Mouse (Mus musculus) hindbrain, embryonic 16.5 days (tissue): Measurements from ENCODE around the gene Cttnbp2. TPM values are rescaled to one million over a fixed set of nuclear protein-coding genes. Genes with fewer than 3 reads are reported as not detected.

Experiments used
- ATAC-seq: fragments of 200-750 bp; cut with Nextera tagmentation; 2 replicates; pipeline ENCODE4 v1.8.0; 2017; ENCODE audit warnings: moderate TSS enrichment, moderate library complexity
- H3K27ac ChIP-seq: fragments of 300-500 bp; sonication (generic); 2 replicates; pipeline ENCODE4 v1.5.1; 2014; ENCODE audit warnings: low read depth, mild to moderate bottlenecking, control low read depth, low read length, moderate library complexity
- H3K27me3 ChIP-seq: fragments of 300-500 bp; sonication (generic); replicated peaks from 2 replicates; pipeline ENCODE4 v1.6.1; 2014; ENCODE audit warnings: low read length; ENCODE audit not compliant: control insufficient read depth, insufficient read depth
- H3K36me3 ChIP-seq: fragments of 300-500 bp; sonication (generic); 2 replicates; pipeline ENCODE4 v1.6.1; 2014; ENCODE audit warnings: mild to moderate bottlenecking, low read length, moderate library complexity, mixed read lengths; ENCODE audit not compliant: control insufficient read depth, insufficient read depth
- H3K4me1 ChIP-seq: fragments of 300-500 bp; sonication (generic); 2 replicates; pipeline ENCODE4 v1.6.1; 2014; ENCODE audit warnings: low read depth, low read length; ENCODE audit not compliant: control insufficient read depth, insufficient read depth
- H3K4me2 ChIP-seq: fragments of 300-500 bp; sonication (generic); 2 replicates; pipeline ENCODE4 v1.6.1; 2014; ENCODE audit warnings: mild to moderate bottlenecking, low read length, control low read depth, moderate library complexity
- H3K4me3 ChIP-seq: fragments of 300-500 bp; sonication (generic); 2 replicates; pipeline ENCODE4 v1.5.1; 2014; ENCODE audit warnings: mild to moderate bottlenecking, low read length, control low read depth, moderate library complexity
- H3K9ac ChIP-seq: fragments of 300-500 bp; sonication (generic); 2 replicates; pipeline ENCODE4 v1.6.1; 2014; ENCODE audit warnings: low read depth, mild to moderate bottlenecking, control low read depth, low read length, moderate library complexity
- H3K9me3 ChIP-seq: fragments of 300-500 bp; sonication (generic); 2 replicates; pipeline ENCODE4 v1.6.1; 2014; ENCODE audit warnings: mild to moderate bottlenecking, low read length, moderate library complexity; ENCODE audit not compliant: control insufficient read depth
- WGBS: fragments of 180-500 bp; shearing (Covaris S2); extraction: QIAGEN DNeasy Blood & Tissue Kit; methylation state at CpG from one replicate; pipeline ENCODE4 v1.1.7; 2014; 5-methylcytosine and 5-hydroxymethylcytosine counted together
- polyA plus RNA-seq: library from polyadenylated mRNA; unstranded; fragments of >200 nt; fragmentation: Nextera tagmentation; extraction: Ambion mirVana; gene quantifications from 2 replicates; pipeline ENCODE4 v1.2.1, GENCODE M21; 2015

Gene Cttnbp2
- polyA plus RNA-seq, 1 experiment from 2014 or later = 44.5 TPM

DNA sequence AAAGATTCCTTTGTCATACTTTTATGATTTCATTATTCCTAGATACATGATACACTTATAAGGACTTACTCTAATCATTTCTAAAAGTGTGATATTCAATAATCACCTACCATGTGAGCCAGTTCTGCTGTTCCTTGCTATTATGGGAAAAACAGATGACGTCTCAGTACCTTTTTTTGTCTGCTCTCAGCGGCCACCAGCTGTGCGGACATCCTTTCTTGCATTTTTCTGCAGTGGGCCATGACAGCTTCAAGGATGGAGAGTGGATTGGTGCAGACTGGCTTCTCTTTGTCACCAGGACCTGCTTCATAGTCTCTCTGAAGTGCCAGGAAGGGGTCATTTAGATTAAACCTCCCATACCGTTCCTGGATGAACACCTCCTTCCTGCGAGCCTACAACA is 66.6 kb downstream of the Cttnbp2 start:
- H3K36me3 ChIP-seq = no peaks in the 10 kb centered on the region
- ATAC-seq = no peak
- H3K27me3 ChIP-seq = no peaks in the 10 kb centered on the region
- no peaks in the 10 kb centered on the region for H3K9me3 ChIP-seq
- H3K27ac ChIP-seq = no peak overlapping the region
- peaks cover 3% of the 10 kb centered on the region; the same call in 1 of the 2 replicates for H3K4me1 ChIP-seq
- H3K4me3 ChIP-seq = no peak overlapping the region
- no peak overlapping the region for H3K9ac ChIP-seq
- no peak overlapping the region for H3K4me2 ChIP-seq
- WGBS = 70% methylated on average over 5 of the region's 5 CpGs

DNA sequence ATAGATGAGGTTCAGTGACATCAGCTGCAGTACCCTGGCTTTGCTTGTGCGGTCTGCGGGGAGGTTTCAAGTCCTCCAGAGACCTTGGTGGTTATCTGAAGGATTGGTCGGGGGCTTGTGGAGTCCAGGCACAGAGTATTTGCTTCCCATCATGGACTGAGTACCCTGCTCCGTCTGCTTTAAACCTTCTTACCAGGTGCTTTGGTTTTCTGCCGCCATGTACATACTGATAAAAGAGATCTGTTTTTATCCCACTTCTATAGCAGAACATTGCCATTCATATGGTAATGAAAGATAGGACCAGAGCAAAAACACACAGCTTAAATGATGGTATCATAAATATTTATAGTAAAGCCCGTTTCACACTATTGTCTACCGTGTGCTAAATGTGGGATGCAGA is 67.7 kb downstream of the Cttnbp2 start:
- no peak overlapping the region for H3K4me3 ChIP-seq
- 0 out of 2 replicates have a peak, but pooled peaks have one; percentile 38 for ATAC-seq
- 20% methylated on average over 7 of the region's 7 CpGs for WGBS
- no peaks in the 10 kb centered on the region for H3K27me3 ChIP-seq
- no peak overlapping the region for H3K9ac ChIP-seq
- no peaks in the 10 kb centered on the region for H3K9me3 ChIP-seq
- H3K36me3 ChIP-seq = no peaks in the 10 kb centered on the region
- peak overlapping the region; percentile 74 for H3K27ac ChIP-seq
- no peak overlapping the region for H3K4me2 ChIP-seq
- H3K4me1 ChIP-seq = peaks cover 3% of the 10 kb centered on the region; the same call in 1 of the 2 replicates

DNA sequence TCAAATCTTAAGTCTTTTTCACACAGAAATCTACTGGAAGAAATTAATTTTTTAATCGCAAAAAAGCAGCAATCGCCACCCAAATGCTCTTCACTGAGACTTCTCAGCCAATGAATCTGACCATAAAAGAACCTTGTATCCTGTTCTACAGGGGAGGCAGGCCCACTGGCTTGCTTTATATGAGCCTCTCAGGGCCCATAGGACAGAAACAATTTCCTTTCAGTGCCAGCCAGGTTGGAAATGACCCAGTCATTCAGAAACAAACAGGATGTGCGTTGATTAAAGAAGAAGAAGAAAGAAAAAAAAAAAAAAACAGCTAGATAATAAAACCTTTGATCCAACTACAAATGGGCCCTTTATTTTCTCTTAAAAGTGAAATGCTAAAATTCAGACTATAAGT is 68.3 kb downstream of the Cttnbp2 start:
- peak; percentile 57; the same call in 1 of the 2 replicates for ATAC-seq
- 48% methylated on average over 3 of the region's 3 CpGs for WGBS
- H3K36me3 ChIP-seq = no peaks in the 10 kb centered on the region

DNA sequence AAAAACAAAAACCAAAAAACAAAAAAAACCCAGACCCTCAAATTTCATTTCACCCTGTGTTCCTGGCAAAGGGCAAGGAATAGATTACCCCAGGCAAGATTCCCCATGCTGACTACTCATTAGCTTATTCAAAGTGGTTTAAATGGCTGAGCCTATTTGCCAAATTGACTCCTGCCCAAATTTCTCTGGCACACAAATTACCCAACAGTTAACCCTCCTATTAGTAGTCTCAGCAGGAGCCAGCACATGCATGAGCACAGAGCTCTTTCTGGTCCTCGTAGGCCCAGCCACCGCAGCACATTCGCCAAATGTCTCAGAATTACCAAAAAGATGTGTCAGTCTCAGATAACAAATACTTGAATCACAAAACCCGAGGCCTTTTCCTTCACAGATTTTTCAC is 68.9 kb downstream of the Cttnbp2 start:
- Histone ChIP-seq H3K36me3 (no peaks in the 10 kb centered on the region), H3K9me3 (no peaks in the 10 kb centered on the region), H3K4me1 (peaks cover 3% of the 10 kb centered on the region; the same call in 1 of the 2 replicates), H3K27me3 (no peaks in the 10 kb centered on the region), H3K4me3 (no peak overlapping the region), H3K4me2 (no peak overlapping the region), H3K9ac (no peak overlapping the region), H3K27ac (peak overlapping the region; percentile 29)
- peak; percentile 86 for ATAC-seq
- 17% methylated on average over 4 of the region's 4 CpGs for WGBS

More for the DNA sequence above, 68.3 kb downstream of the Cttnbp2 start:
- H3K4me1 ChIP-seq = peaks cover 3% of the 10 kb centered on the region; the same call in 1 of the 2 replicates
- no peak overlapping the region for H3K4me3 ChIP-seq
- H3K27ac ChIP-seq = no peak overlapping the region; the same call in 1 of the 2 replicates
- no peaks in the 10 kb centered on the region for H3K27me3 ChIP-seq
- no peak overlapping the region for H3K4me2 ChIP-seq
- no peaks in the 10 kb centered on the region for H3K9me3 ChIP-seq
- H3K9ac ChIP-seq = no peak overlapping the region

DNA sequence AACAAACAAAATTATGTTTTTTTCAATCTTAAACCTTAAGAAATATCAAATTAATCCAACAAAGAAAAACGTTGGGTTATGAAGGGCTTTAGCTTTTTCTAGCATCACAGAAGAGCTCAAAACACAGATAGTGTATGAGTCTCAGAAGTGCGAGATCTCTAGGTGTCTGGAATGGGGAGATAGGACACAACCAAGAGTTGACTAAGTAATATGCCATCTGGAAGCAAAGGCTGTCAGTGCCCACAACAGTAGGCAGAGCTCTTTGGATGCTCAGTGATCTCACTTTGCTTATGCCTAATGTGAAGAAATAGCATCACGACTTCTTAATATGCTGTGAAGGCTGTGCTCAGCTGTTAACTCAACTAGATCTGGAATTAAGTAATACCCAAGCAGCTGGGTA is 72.3 kb downstream of the Cttnbp2 start:
- H3K9ac ChIP-seq = no peak overlapping the region
- WGBS = 80% methylated on average over 3 of the region's 3 CpGs
- no peak overlapping the region for H3K4me3 ChIP-seq
- H3K27ac ChIP-seq = no peak overlapping the region
- peaks cover 3% of the 10 kb centered on the region; the same call in 1 of the 2 replicates for H3K4me1 ChIP-seq
- H3K27me3 ChIP-seq = no peaks in the 10 kb centered on the region
- H3K4me2 ChIP-seq = no peak overlapping the region
- no peak for ATAC-seq
- no peaks in the 10 kb centered on the region for H3K36me3 ChIP-seq
- no peaks in the 10 kb centered on the region for H3K9me3 ChIP-seq

DNA sequence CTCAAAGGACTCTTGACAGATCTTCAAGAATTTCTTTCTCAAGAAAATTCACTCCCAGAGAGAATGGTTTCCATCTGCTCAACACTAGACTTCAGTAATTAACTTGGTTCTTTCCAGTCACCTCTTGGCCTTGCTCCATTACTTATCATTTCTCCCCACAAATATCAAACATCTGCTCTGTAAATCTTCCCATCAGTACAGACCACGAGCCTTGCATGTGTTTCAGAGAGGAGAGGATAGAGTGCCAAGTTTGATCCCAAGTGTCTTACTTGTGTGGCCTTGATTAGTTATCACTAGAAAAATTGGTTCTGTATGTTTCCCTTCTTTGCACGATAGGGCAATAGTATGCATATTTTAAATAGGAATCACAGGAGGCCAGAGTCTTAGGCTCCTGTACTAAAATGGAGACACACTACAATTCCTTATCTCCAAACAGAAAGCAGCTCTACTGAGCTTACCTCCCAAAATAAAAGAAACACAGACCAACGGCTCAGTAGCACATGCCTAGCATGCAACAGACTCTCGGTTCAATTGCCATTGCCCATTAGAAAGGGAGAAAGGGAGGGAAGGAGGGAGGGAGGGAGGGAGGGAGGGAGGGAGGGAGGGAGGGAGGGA is 73.6 kb downstream of the Cttnbp2 start:
- no peak for ATAC-seq

DNA sequence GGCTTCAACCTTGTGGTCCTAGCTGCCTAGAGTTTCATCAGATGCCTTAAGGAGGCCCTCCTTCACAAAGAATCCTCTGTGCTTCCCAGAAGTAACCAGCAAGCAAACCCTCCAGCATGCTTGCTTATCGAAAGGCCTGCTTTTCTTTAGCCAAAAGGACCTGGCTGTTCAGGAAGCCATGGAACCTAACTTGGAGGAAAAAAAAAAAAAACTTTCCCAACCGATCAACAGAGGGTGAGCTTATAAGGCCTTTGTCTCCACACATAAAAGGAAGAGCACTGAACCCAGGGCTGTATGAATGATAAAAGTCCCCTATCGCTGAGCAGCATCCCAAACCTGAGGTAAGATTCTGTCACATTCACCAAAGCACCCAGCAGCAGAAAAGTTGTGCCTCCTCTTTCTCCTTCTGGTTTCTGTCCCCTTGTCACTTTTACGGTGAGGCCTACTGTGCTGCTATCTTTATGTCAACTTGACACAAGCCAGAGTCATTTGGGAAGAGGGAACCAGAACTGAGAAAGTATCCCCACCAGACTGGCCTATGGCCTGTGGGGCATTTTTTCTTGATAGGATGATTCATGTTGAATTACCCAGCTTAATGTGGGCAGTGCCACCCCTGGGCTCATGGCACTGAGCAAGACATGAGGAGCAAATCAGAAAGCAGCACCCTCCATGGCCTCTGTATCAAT is 78.4 kb downstream of the Cttnbp2 start:
- Histone ChIP-seq H3K27me3 (no peaks in the 10 kb centered on the region), H3K4me1 (no peaks in the 10 kb centered on the region), H3K36me3 (peaks cover 10% of the 10 kb centered on the region), H3K4me2 (no peak overlapping the region), H3K27ac (no peak overlapping the region), H3K4me3 (no peak overlapping the region), H3K9ac (no peak overlapping the region), H3K9me3 (no peaks in the 10 kb centered on the region)
- no peak for ATAC-seq
- WGBS = 69% methylated on average over 4 of the region's 4 CpGs

More for the DNA sequence above, 73.6 kb downstream of the Cttnbp2 start:
- Histone ChIP-seq H3K4me1 (no peaks in the 10 kb centered on the region), H3K27ac (no peak overlapping the region), H3K27me3 (no peaks in the 10 kb centered on the region), H3K9ac (no peak overlapping the region), H3K36me3 (no peaks in the 10 kb centered on the region), H3K4me2 (no peak overlapping the region), H3K4me3 (no peak overlapping the region), H3K9me3 (no peaks in the 10 kb centered on the region)
- WGBS = 49% methylated on average over 4 of the region's 4 CpGs

DNA sequence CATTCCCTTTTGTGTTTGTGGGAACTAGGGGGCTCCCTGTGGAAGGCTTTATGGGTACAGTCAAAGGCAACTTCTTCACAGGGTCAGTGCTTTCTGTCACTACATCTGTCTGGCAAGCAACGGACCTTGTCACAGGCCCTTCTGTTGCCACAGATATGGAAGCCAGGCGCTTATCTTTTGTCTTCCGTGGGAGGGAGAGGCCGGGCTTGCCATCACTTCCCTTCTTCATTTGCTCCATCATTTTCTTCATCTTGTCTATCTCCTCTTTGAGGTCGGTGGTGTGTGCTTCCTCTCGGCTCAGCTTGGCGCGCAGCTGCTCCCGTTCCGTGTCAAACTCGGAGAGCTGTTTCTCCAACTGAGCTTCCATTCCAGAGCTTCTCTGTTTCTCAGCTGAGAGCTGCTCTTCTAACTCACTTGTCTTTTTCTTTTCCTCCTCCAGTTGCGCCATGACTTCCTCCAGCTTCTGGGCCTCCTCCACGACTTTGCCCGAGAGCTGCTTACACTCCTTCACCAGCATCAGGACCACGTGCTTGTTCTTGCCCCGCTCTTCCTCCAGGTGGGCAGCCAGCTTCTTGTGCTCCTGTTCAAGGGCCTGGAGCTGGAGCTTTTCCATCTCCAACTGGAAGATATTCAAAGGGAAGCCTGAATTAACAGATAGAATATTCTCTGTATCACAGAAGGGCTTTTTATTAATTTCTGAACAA is 79.7 kb downstream of the Cttnbp2 start:
- no peaks in the 10 kb centered on the region for H3K4me1 ChIP-seq
- no peak for ATAC-seq
- H3K36me3 ChIP-seq = peaks cover 10% of the 10 kb centered on the region
- H3K27me3 ChIP-seq = no peaks in the 10 kb centered on the region
- H3K9ac ChIP-seq = no peak overlapping the region
- H3K27ac ChIP-seq = no peak overlapping the region
- H3K4me3 ChIP-seq = no peak overlapping the region
- no peaks in the 10 kb centered on the region for H3K9me3 ChIP-seq
- 91% methylated on average over 16 of the region's 16 CpGs for WGBS
- no peak overlapping the region for H3K4me2 ChIP-seq

DNA sequence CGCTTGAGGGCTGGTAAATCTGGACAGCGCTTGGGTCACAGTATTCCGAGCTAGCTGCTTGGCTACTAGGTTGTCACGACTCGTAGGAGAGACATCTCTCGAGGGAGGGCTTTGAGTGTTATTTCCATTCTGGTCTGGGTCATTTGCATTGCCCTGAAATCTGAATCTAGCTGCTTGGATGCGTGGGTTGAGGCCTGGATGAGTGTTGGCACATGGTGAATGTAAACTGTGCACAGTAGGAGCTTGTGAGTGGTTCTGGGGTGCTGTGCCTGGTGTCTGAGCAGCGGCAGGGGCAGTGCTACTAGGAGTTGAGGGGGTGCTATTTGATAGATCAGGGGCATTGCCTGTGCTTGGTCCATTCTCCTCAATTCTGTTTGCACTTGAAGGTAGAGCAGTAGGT is 80.3 kb downstream of the Cttnbp2 start:
- H3K9ac ChIP-seq = no peak overlapping the region
- peaks cover 10% of the 10 kb centered on the region for H3K36me3 ChIP-seq
- no peaks in the 10 kb centered on the region for H3K27me3 ChIP-seq
- no peak overlapping the region for H3K4me3 ChIP-seq
- 87% methylated on average over 8 of the region's 8 CpGs for WGBS
- no peaks in the 10 kb centered on the region for H3K9me3 ChIP-seq
- H3K4me1 ChIP-seq = no peaks in the 10 kb centered on the region
- no peak for ATAC-seq
- no peak overlapping the region for H3K27ac ChIP-seq
- no peak overlapping the region for H3K4me2 ChIP-seq
